Comparison of ENCODE assay signal across 9 mouse cellular contexts in genomic region chr4:103619321-103619945, GRCm38 (mm10). TPM values are rescaled to one million over a fixed set of nuclear protein-coding genes. Genes with fewer than 3 reads are reported as not detected.
A peak's percentile ranks its signal among the peaks of the same experiment; 100 is the strongest.
DNase-seq lines count a peak whose midpoint lies in the region; ATAC-seq and TF ChIP-seq lines count a peak whose summit lies in the region.
"Had no signal": no experiment of that assay in that cellular context is flagged by ENCODE, and none has a peak within 500 bp of the region (broad histone marks: within the 10 kb centered on the region; RNA-seq: fewer than 3 reads in every experiment).

TSS of gene Dab1 (plus strand) at chr4:103619359.

- intact Hi-C loops in heart, adult 2 months (cut with DNase I): no loop called here
- intact Hi-C loops in left cerebral cortex, postnatal 25 days (cut with DNase I): no loop called here

- ATAC-seq in heart, embryonic 12.5 days (ENCODE audit: insufficient number of reproducible peaks, low FRiP score): no peak
- peak; percentile 7; the same call in 1 of the 2 replicates for ATAC-seq in granulocyte monocyte progenitor cell, adult 5-6 weeks (replicated peaks; ENCODE audit: poor library complexity, severe bottlenecking)
- ATAC-seq in erythroblast, adult 5-6 weeks (replicated peaks; ENCODE audit: low FRiP score, poor library complexity, severe bottlenecking): no peak

- H3K9ac ChIP-seq in heart, embryonic 12.5 days: no peak within 1 kb of the TSS
- H3K9ac ChIP-seq in heart, adult 2 months (ENCODE audit: low read depth, low read length): no peak within 1 kb of the TSS

- no peak for TF ChIP-seq EP300 in heart, adult 2 months (IDR thresholded peaks at IDR 0.05; ENCODE audit: insufficient read depth, low read depth, low read length)

- H3K36me3 ChIP-seq in heart, embryonic 12.5 days: no peaks in the 10 kb centered on the region
- no peaks in the 10 kb centered on the region for H3K36me3 ChIP-seq in heart, adult 2 months (ENCODE audit: control insufficient read depth, insufficient read depth, low read length)
- H3K36me3 ChIP-seq in thymus, adult 2 months (ENCODE audit: control insufficient read depth, insufficient read depth, low read length): no peaks in the 10 kb centered on the region

- no peak within 1 kb of the TSS for H3K27ac ChIP-seq in heart, embryonic 12.5 days (ENCODE audit: poor library complexity, severe bottlenecking)
- H3K27ac ChIP-seq in heart, adult 2 months: no peak within 1 kb of the TSS
- no peak within 1 kb of the TSS for H3K27ac ChIP-seq in thymus, adult 2 months (ENCODE audit: control insufficient read depth, insufficient read depth, low read length)

- no peak for TF ChIP-seq POLR2A in heart, adult 2 months (IDR thresholded peaks at IDR 0.05; ENCODE audit: insufficient read depth, low read depth, low read length)
- TF ChIP-seq POLR2A in thymus, adult 2 months (IDR thresholded peaks at IDR 0.05; ENCODE audit: control insufficient read depth, extremely low read depth, insufficient read depth, low read length, poor library complexity): no peak

- peak within 1 kb of the TSS; percentile 42 for H3K4me3 ChIP-seq in heart, embryonic 12.5 days
- H3K4me3 ChIP-seq in heart, adult 2 months: no peak within 1 kb of the TSS
- no peak within 1 kb of the TSS for H3K4me3 ChIP-seq in thymus, adult 2 months (ENCODE audit: control insufficient read depth, insufficient read depth, low read length)

- no peaks in the 10 kb centered on the region for H3K9me3 ChIP-seq in heart, embryonic 12.5 days (replicated peaks)

- peak within 1 kb of the TSS; percentile 73 for H3K4me2 ChIP-seq in heart, embryonic 12.5 days

- H3K27me3 ChIP-seq in heart, embryonic 12.5 days (replicated peaks): peaks cover 68% of the 10 kb centered on the region
- H3K27me3 ChIP-seq in heart, adult 2 months (ENCODE audit: control insufficient read depth, insufficient read depth, low read length): no peaks in the 10 kb centered on the region
- H3K27me3 ChIP-seq in thymus, adult 2 months (ENCODE audit: control insufficient read depth, insufficient read depth, low read length): no peaks in the 10 kb centered on the region; the same call in 1 of the 2 replicates

- DNase-seq in heart, adult 2 months: no peak
- peak; percentile 85 for DNase-seq in brain, adult 2 months (ENCODE audit: low read depth, low spot score)
- DNase-seq in left cerebral cortex, postnatal 25 days (ENCODE audit: low spot score in 2 of 2): peak; percentile 80 to 87
- peak; percentile 84 for DNase-seq in right cerebral cortex, adult 18-20 months
- no peak for DNase-seq in thymus, adult 2 months

- H3K79me2 ChIP-seq in heart, adult 2 months (replicated peaks; ENCODE audit: control insufficient read depth, insufficient read depth, low read length): no peaks in the 10 kb centered on the region

- no peak for TF ChIP-seq CTCF in heart, adult 2 months (IDR thresholded peaks at IDR 0.05)
- no peak for TF ChIP-seq CTCF in thymus, adult 2 months (IDR thresholded peaks at IDR 0.05; ENCODE audit: borderline replicate concordance, control insufficient read depth, extremely low read depth, insufficient read depth, low read length, poor library complexity)

- peaks cover 11% of the 10 kb centered on the region; the same call in 1 of the 2 replicates for H3K4me1 ChIP-seq in heart, embryonic 12.5 days (replicated peaks)
- H3K4me1 ChIP-seq in heart, adult 2 months (ENCODE audit: control insufficient read depth, insufficient read depth, low read length): no peaks in the 10 kb centered on the region
- H3K4me1 ChIP-seq in thymus, adult 2 months (replicated peaks; ENCODE audit: control insufficient read depth, insufficient read depth, low read length): no peaks in the 10 kb centered on the region

- 1% methylated on average over 41 of the region's 41 CpGs for WGBS in heart, embryonic 12.5 days
- WGBS in heart, adult 2 months: 3% methylated on average over 41 of the region's 41 CpGs
- 5% methylated on average over 41 of the region's 41 CpGs for WGBS in thymus, adult 2 months

RNA-seq across cellular contexts. Expression of gene Dab1, which starts in this region (rescaled TPM):
- 0.91 and 1.0 TPM in 2 replicates for polyA plus RNA-seq in heart, embryonic 12.5 days (2016; fragmentation: Nextera tagmentation; extraction: Ambion mirVana)
- total RNA-seq in heart, adult 2 months (2021): under 1 TPM in 1 of 2 experiments, not detected in 1; 0.21 TPM
- not detected in 2 replicates for polyA plus RNA-seq in heart, adult 2 months (2012; rRNA removed)
- not detected in 2 replicates for total RNA-seq in granulocyte monocyte progenitor cell, adult 5-6 weeks (2014; fragmentation: Nextera tagmentation)
- total RNA-seq in granulocyte monocyte progenitor cell, adult 5-6 weeks (2017): not detected in 2 replicates
- 100 to 1,000 TPM; 111 to 114 TPM for total RNA-seq in left cerebral cortex, postnatal 25 days (2021)
- polyA plus RNA-seq in thymus, adult 2 months (2012; rRNA removed): 0.28 and 0.33 TPM in 2 replicates
- not detected in 2 replicates for total RNA-seq in erythroblast, adult 5-6 weeks (2015; ENCODE audit: low replicate concordance)
- not detected in 2 replicates for total RNA-seq in erythroblast, adult 5-6 weeks (2017; ENCODE audit: low replicate concordance)
- total RNA-seq: MEL had no signal

Comparison
In these comparisons a context has a peak if more than half of its experiments do, and no peak if none do; other contexts are left out.
1. RNA of gene Dab1 (total RNA-seq): 111 to 114 TPM in left cerebral cortex, postnatal 25 days; 0.21 TPM in heart, adult 2 months, not detected in granulocyte monocyte progenitor cell, adult 5-6 weeks and not detected in erythroblast, adult 5-6 weeks; every median in the first group is over 10 times any median in the second.
2. Peak in ATAC-seq in granulocyte monocyte progenitor cell, adult 5-6 weeks; RNA of the gene not detected or under 1 TPM.
3. DNase-seq: peak in brain, adult 2 months (single experiment), left cerebral cortex, postnatal 25 days (2 of 2) and right cerebral cortex, adult 18-20 months (single experiment); none in heart, adult 2 months (0 of 2) and thymus, adult 2 months (single experiment).